Mouse (Mus musculus) intestine, embryonic 14.5 days (tissue): ENCODE results near the gene Atoh1. TPM values are rescaled to one million over a fixed set of nuclear protein-coding genes. Genes with fewer than 3 reads are reported as not detected.
A peak's percentile ranks its signal among the peaks of the same experiment; 100 is the strongest.

Source experiments
- ATAC-seq: fragments of 200-750 bp; cut with Nextera tagmentation; replicated peaks from 2 replicates; pipeline ENCODE4 v1.8.0; 2017; ENCODE audit warnings: low read depth, moderate number of reproducible peaks, moderate TSS enrichment, moderate library complexity; ENCODE audit not compliant: low FRiP score, low TSS enrichment
- DNase-seq: peaks from one replicate; pipeline ENCODE4 v3.0.0-alpha.2; 2018; ENCODE audit warnings: low spot score
- H3K27ac ChIP-seq: fragments of 300-500 bp; sonication (generic); 2 replicates; pipeline ENCODE4 v1.5.1; 2014; ENCODE audit warnings: low read depth, mild to moderate bottlenecking, control low read depth
- H3K27me3 ChIP-seq: fragments of 300-500 bp; sonication (generic); replicated peaks from 2 replicates; pipeline ENCODE4 v1.6.1; 2014; ENCODE audit warnings: low read length, control low read depth; ENCODE audit not compliant: control insufficient read depth, insufficient read depth
- H3K36me3 ChIP-seq: fragments of 300-500 bp; sonication (generic); 2 replicates; pipeline ENCODE4 v1.6.1; 2014; ENCODE audit warnings: low read length, control low read depth; ENCODE audit not compliant: control insufficient read depth, insufficient read depth
- H3K4me1 ChIP-seq: fragments of 300-500 bp; sonication (generic); replicated peaks from 2 replicates; pipeline ENCODE4 v1.6.1; 2014; ENCODE audit warnings: low read length, control low read depth, mixed read lengths; ENCODE audit not compliant: control insufficient read depth, insufficient read depth
- H3K4me2 ChIP-seq: fragments of 300-500 bp; sonication (generic); 2 replicates; pipeline ENCODE4 v1.6.1; 2014; ENCODE audit warnings: low read length
- H3K4me3 ChIP-seq: fragments of 300-500 bp; sonication (generic); 2 replicates; pipeline ENCODE4 v1.5.1; 2014; ENCODE audit warnings: low read depth, low read length, control low read depth, mixed read lengths
- H3K9ac ChIP-seq: fragments of 300-500 bp; sonication (generic); 2 replicates; pipeline ENCODE4 v1.6.1; 2014; ENCODE audit warnings: mild to moderate bottlenecking, low read length
- H3K9me3 ChIP-seq: fragments of 300-500 bp; sonication (generic); 2 replicates; pipeline ENCODE4 v1.6.1; 2016; ENCODE audit warnings: low read length, control low read depth; ENCODE audit not compliant: control insufficient read depth
- WGBS: fragments of 180-500 bp; shearing (Covaris S2); extraction: QIAGEN DNeasy Blood & Tissue Kit; methylation state at CpG from one replicate; pipeline ENCODE4 v1.1.7; 2014; 5-methylcytosine and 5-hydroxymethylcytosine counted together
- polyA plus RNA-seq: library from polyadenylated mRNA; unstranded; fragments of >200 nt; fragmentation: Nextera tagmentation; extraction: Ambion mirVana; gene quantifications from 2 replicates; pipeline ENCODE4 v1.2.1, GENCODE M21; 2014

The Atoh1 gene
- polyA plus RNA-seq: 3.6 and 5.1 TPM in 2 replicates

DNA sequence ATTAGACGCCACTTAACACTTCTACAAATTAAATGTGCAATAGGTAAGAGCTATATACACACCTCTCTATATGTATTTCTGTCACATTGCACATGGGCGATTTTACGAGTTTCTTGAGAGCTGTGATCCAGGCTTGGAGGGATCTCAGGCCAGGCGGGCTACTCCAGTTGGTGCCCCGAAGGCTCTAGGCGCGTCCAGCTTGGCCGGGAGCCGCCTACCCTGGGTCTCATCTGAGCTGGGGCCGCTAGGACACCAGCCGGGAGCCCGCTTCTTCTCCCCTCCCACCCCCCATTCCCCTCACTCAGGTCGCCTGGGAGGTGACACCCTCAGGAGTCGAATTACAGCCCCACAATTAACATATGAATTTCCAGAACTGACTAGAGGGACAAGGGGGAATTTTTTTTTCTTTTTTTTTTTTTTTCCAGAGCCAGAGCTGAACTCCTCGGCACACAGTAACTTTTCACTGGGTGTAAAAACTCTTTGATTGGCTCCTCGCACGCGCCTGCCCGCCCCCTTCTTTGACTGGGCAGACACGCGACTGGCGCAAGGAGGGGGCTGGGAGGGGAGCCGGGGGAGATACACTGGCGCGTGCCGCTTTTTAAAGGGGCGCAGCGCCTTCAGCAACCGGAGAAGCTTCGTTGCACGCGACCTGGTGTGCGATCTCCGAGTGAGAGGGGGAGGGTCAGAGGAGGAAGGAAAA lies at the start of gene Atoh1:
TSS of gene Atoh1 (plus strand) at position 627 of the 700 bp plus-strand sequence.
- no peaks in the 10 kb centered on the region for H3K36me3 ChIP-seq
- no peaks in the 10 kb centered on the region for H3K9me3 ChIP-seq
- H3K4me3 ChIP-seq: peak within 1 kb of the TSS; percentile 42
- WGBS: under 1% methylated on average over 34 of the region's 34 CpGs
- peak within 1 kb of the TSS; percentile 76 for H3K4me2 ChIP-seq
- H3K4me1 ChIP-seq: peaks cover 9% of the 10 kb centered on the region; the same call in 1 of the 2 replicates
- peaks cover 74% of the 10 kb centered on the region for H3K27me3 ChIP-seq
- no peak within 1 kb of the TSS for H3K9ac ChIP-seq
- DNase-seq (peak; percentile 78), ATAC-seq (peak; percentile 64)
- H3K27ac ChIP-seq: no peak within 1 kb of the TSS

DNA sequence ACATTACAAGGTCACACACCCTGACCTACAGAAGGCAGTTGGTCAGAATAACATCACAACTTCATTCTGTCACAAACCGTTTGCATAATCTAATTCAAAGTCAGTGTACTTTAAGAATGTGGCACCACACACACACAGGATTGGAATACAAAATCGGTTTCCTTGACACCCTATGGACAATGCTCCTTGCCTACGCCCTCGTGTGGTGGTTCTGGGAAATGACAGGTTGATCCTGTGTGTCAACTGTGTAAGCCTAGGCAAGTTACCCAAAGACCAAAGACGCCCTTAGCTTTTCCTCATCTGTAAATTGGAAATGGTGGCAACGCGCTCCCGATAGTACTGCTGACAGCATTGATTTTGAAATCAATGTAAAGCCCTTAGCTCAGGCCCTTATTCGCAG lies 45.0 kb upstream of the Atoh1 start:
- Histone ChIP-seq H3K4me1 (peaks cover 8% of the 10 kb centered on the region; the same call in 1 of the 2 replicates), H3K27me3 (0 out of 2 replicates have a peak, but pooled peaks cover 9% of the 10 kb centered on the region), H3K9me3 (no peaks in the 10 kb centered on the region), H3K4me3 (no peak overlapping the region), H3K4me2 (no peak overlapping the region), H3K9ac (no peak overlapping the region), H3K36me3 (no peaks in the 10 kb centered on the region), H3K27ac (no peak overlapping the region)
- 40% methylated on average over 9 of the region's 9 CpGs for WGBS
- ATAC-seq: no peak
- peak; percentile 58 for DNase-seq

DNA sequence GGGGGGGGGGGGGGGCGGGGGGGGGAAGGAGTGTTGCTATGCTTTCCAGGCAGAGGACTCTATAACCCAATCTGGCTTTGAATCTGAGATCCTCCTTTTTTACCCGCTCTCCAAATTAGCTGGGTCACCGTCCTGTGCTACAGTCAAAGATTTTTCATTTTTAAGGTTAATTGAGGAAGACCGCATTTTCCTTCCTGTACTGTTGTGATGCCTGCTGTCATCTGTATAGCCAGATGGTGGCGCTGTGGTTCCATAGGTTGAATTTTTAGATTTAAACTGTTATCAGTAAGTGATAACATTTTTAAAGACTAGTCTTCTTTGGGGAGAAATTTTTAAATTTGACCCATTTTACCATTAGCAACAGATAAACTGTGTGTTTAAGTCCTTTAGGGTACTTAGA lies 44.0 kb upstream of the Atoh1 start:
- no peaks in the 10 kb centered on the region for H3K36me3 ChIP-seq
- no peak for ATAC-seq
- DNase-seq: peak; percentile 65
- no peak overlapping the region for H3K27ac ChIP-seq
- H3K9ac ChIP-seq: no peak overlapping the region
- 5% methylated on average over 5 of the region's 5 CpGs for WGBS
- 0 out of 2 replicates have a peak, but pooled peaks cover 9% of the 10 kb centered on the region for H3K27me3 ChIP-seq
- peaks cover 8% of the 10 kb centered on the region; the same call in 1 of the 2 replicates for H3K4me1 ChIP-seq
- H3K9me3 ChIP-seq: no peaks in the 10 kb centered on the region
- no peak overlapping the region for H3K4me2 ChIP-seq
- H3K4me3 ChIP-seq: no peak overlapping the region

DNA sequence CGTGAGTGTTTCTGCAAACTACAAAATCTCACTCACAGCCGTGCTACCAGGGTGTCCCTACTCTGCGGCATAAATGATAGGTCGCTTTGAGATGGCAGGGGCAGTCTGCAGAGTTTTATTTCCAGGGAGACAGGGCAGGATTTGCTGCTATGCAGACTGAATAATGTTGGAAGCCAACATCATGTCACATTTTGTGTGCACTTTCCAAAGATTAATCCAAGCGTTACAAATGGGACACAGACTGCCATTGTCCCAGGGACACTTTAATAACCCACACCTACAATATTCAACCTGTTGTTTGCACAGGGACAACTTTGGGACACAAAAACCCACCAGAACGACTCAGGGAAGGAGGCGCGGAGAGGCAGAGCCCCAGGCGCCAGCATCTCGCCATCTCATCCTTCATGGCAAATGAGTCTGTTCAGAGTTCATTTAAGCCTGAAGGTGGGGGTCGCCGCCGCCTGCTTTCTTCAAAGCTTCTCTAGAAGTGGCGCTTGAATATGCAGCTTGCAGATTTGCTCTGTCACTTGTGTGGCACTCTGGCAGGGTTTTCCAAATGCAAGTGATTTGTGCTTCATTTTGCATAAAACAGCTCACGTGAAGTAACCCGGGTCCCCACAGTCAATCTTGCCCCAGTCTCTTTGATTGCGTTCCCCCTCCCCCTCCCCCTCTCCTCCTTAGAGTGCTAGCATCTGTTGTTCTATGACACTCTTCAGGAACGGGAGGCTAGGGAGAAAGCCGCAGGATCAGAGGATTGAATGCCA lies 40.6 kb upstream of the Atoh1 start:
- DNase-seq: peak; percentile 54
- H3K4me3 ChIP-seq: no peak overlapping the region
- H3K4me2 ChIP-seq: peak overlapping the region; percentile 28
- no peak for ATAC-seq
- 0 out of 2 replicates have a peak, but pooled peaks cover 9% of the 10 kb centered on the region for H3K27me3 ChIP-seq
- WGBS: 6% methylated on average over 19 of the region's 19 CpGs
- H3K9me3 ChIP-seq: no peaks in the 10 kb centered on the region
- H3K36me3 ChIP-seq: no peaks in the 10 kb centered on the region
- no peak overlapping the region for H3K27ac ChIP-seq
- peaks cover 8% of the 10 kb centered on the region; the same call in 1 of the 2 replicates for H3K4me1 ChIP-seq
- no peak overlapping the region for H3K9ac ChIP-seq

DNA sequence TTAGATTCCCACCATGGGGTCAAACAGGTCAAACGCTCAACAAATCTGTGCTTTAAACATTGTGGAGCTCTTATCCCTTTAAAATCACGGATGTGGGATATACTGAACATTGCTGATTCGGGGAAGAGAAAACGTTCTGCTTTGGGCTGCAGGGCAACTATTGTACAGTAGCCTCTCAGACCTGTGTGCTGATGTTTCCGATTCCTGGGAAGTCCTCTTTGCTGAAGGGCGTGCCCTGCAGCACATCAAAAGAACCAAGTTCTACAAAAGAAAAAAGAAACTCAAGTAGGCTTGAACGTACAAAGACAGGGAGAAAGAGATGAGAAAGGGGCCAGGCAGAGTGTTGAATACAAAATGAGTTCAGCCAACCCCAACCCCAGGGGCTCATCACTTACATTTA lies 34.2 kb upstream of the Atoh1 start:
- Histone ChIP-seq H3K4me2 (no peak overlapping the region), H3K27me3 (no peaks in the 10 kb centered on the region), H3K27ac (no peak overlapping the region), H3K4me1 (no peaks in the 10 kb centered on the region), H3K9me3 (no peaks in the 10 kb centered on the region), H3K9ac (no peak overlapping the region), H3K36me3 (no peaks in the 10 kb centered on the region), H3K4me3 (no peak overlapping the region)
- no peak for ATAC-seq
- 52% methylated on average over 7 of the region's 7 CpGs for WGBS
- no peak for DNase-seq

DNA sequence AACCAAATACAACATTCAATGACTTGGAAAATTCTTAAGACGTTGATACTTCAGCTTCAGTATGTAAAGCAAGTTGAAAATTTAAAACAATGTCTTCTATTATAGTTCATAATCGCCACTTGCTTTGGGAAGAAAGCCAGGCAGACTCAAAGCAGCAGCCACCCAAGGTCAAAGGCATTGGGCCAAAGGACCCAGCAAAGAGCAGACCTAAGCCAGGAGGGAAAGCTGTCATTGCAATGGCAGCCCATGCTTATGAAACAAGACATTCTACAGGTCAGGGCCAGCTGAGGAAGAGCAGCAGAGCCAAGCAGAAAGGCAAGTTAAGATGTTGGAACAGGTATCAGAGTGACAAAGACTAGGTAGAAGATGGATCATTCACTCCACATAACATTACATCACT lies 25.3 kb upstream of the Atoh1 start:
- H3K9me3 ChIP-seq: no peaks in the 10 kb centered on the region
- H3K4me1 ChIP-seq: no peaks in the 10 kb centered on the region
- H3K27me3 ChIP-seq: peaks cover 4% of the 10 kb centered on the region; the same call in 1 of the 2 replicates
- H3K9ac ChIP-seq: no peak overlapping the region
- no peak for ATAC-seq
- 70% methylated on average over 2 of the region's 2 CpGs for WGBS
- no peak overlapping the region for H3K4me3 ChIP-seq
- no peak overlapping the region for H3K27ac ChIP-seq
- no peak for DNase-seq
- no peak overlapping the region for H3K4me2 ChIP-seq
- no peaks in the 10 kb centered on the region for H3K36me3 ChIP-seq

DNA sequence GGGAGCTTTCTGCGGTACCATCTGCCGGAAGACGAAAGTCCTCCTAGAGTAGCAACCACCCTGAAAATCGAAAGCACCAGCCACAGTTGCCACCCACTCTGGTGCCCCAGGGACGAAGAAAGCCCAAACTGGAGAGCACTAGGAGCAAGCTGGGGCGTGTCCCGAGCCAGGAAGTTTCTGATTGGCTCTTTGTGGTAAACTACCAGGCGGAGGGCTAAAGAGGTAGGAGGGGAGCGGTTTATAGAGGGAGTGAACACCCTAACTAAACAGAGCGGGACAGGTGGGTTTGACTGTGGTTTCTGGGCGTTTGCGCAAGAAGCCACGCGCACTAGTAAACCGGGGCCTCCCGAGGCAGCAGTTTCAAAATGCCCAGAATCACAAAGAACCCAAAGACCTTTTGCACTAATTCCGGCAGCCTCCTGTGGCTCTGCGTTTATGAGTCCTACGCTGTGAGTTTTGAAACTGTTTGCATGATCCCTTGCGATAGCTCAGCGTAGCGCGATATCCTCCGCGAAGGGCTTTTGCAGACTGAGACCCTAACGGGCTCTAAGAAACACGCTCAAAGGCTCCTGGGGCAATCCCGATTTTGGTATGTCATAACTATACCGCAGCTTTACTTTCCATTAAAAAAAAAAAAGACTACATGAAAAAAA lies 1.0 kb upstream of the Atoh1 start:
- H3K9ac ChIP-seq: no peak overlapping the region
- no peak overlapping the region for H3K27ac ChIP-seq
- DNase-seq (peak; percentile 73), ATAC-seq (peak; percentile 69)
- peaks cover 9% of the 10 kb centered on the region; the same call in 1 of the 2 replicates for H3K4me1 ChIP-seq
- H3K9me3 ChIP-seq: no peaks in the 10 kb centered on the region
- H3K36me3 ChIP-seq: no peaks in the 10 kb centered on the region
- WGBS: under 1% methylated on average over 29 of the region's 29 CpGs
- peaks cover 66% of the 10 kb centered on the region for H3K27me3 ChIP-seq
- H3K4me2 ChIP-seq: peak overlapping the region; percentile 76
- H3K4me3 ChIP-seq: peak overlapping the region; percentile 42

DNA sequence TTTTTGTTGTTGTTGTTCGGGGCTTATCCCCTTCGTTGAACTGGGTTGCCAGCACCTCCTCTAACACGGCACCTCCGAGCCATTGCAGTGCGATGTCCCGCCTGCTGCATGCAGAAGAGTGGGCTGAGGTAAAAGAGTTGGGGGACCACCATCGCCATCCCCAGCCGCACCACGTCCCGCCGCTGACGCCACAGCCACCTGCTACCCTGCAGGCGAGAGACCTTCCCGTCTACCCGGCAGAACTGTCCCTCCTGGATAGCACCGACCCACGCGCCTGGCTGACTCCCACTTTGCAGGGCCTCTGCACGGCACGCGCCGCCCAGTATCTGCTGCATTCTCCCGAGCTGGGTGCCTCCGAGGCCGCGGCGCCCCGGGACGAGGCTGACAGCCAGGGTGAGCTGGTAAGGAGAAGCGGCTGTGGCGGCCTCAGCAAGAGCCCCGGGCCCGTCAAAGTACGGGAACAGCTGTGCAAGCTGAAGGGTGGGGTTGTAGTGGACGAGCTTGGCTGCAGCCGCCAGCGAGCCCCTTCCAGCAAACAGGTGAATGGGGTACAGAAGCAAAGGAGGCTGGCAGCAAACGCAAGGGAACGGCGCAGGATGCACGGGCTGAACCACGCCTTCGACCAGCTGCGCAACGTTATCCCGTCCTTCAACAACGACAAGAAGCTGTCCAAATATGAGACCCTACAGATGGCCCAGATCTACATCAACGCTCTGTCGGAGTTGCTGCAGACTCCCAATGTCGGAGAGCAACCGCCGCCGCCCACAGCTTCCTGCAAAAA lies 496 bp downstream of the Atoh1 start:
- H3K4me2 ChIP-seq: peak overlapping the region; percentile 76
- ATAC-seq (peak; percentile 60), DNase-seq (peak; percentile 82)
- H3K27ac ChIP-seq: no peak overlapping the region
- H3K4me3 ChIP-seq: peak overlapping the region; percentile 42
- H3K36me3 ChIP-seq: no peaks in the 10 kb centered on the region
- H3K9ac ChIP-seq: no peak overlapping the region
- under 1% methylated on average over 52 of the region's 53 CpGs for WGBS
- H3K4me1 ChIP-seq: peaks cover 9% of the 10 kb centered on the region; the same call in 1 of the 2 replicates
- no peaks in the 10 kb centered on the region for H3K9me3 ChIP-seq
- H3K27me3 ChIP-seq: peaks cover 81% of the 10 kb centered on the region
